Mouse (Mus musculus): ENCODE data around the gene Cenpx.
"Not testable (repeated sequence)": the region's sequence is repeated elsewhere in the genome, so short reads cannot be mapped to it uniquely, and the experiment has no call there.

The Cenpx gene

GRCm38 (mm10) chr11:120713580-120714518, at the start of gene Cenpx, which contains the start of gene Lrrc45:
Gene Cenpx, minus strand, starts transcription at chr11:120713738.
Gene Lrrc45, plus strand, starts transcription at chr11:120713925.
- DNase-seq = peak; percentile 98

- not testable (repeated sequence) for DNase-seq
These were observed 49.1 kb upstream of the Cenpx start, which contains the start of gene Hmga1b for GRCm38 (mm10) chr11:120762672-120763041. Gene Hmga1b, plus strand, starts transcription at chr11:120762794.

GRCm38 (mm10) chr11:120761811-120762671, 48.5 kb upstream of the Cenpx start:
- no peak for DNase-seq

GRCm38 (mm10) chr11:120760236-120760635, 46.7 kb upstream of the Cenpx start:
- no peak for DNase-seq

- DNase-seq = no peak
These were observed 38.1 kb upstream of the Cenpx start for GRCm38 (mm10) chr11:120751606-120752005.

GRCm38 (mm10) chr11:120749430-120749829, 35.9 kb upstream of the Cenpx start:
- DNase-seq = no peak

- DNase-seq = no peak
These were observed 34.4 kb upstream of the Cenpx start for GRCm38 (mm10) chr11:120747974-120748373.

GRCm38 (mm10) chr11:120744121-120744701, 30.7 kb upstream of the Cenpx start:
- DNase-seq = no peak

- DNase-seq = no peak
These were observed 27.4 kb upstream of the Cenpx start for GRCm38 (mm10) chr11:120740981-120741380.

- no peak for DNase-seq
These were observed 22.9 kb upstream of the Cenpx start for GRCm38 (mm10) chr11:120736424-120736823.

GRCm38 (mm10) chr11:120733521-120733920, 20.0 kb upstream of the Cenpx start:
- DNase-seq = no peak

- DNase-seq = no peak
These were observed 18.5 kb upstream of the Cenpx start, which contains the start of gene Cbr2 for GRCm38 (mm10) chr11:120731858-120732680. Gene Cbr2, minus strand, starts transcription at chr11:120732114.

- no peak for DNase-seq
These were observed 17.9 kb upstream of the Cenpx start for GRCm38 (mm10) chr11:120731395-120731794.

- DNase-seq = no peak
These were observed 16.9 kb upstream of the Cenpx start for GRCm38 (mm10) chr11:120730331-120730870.

- DNase-seq = peak; percentile 30
These were observed 16.0 kb upstream of the Cenpx start for GRCm38 (mm10) chr11:120729432-120730050.

GRCm38 (mm10) chr11:120728530-120729240, 15.1 kb upstream of the Cenpx start:
- DNase-seq = peak; percentile 9

GRCm38 (mm10) chr11:120727564-120727963, 14.0 kb upstream of the Cenpx start:
- peak; percentile 11 for DNase-seq

- DNase-seq = peak; percentile 88
These were observed 13.6 kb upstream of the Cenpx start, which contains the start of gene Dcxr for GRCm38 (mm10) chr11:120727169-120727527. Gene Dcxr, minus strand, starts transcription at chr11:120727281.

GRCm38 (mm10) chr11:120726243-120727168, 13.0 kb upstream of the Cenpx start:
- DNase-seq = peak; percentile 22
